Mouse (Mus musculus): ENCODE data around the gene Slc13a4.

Slc13a4 gene

DNA sequence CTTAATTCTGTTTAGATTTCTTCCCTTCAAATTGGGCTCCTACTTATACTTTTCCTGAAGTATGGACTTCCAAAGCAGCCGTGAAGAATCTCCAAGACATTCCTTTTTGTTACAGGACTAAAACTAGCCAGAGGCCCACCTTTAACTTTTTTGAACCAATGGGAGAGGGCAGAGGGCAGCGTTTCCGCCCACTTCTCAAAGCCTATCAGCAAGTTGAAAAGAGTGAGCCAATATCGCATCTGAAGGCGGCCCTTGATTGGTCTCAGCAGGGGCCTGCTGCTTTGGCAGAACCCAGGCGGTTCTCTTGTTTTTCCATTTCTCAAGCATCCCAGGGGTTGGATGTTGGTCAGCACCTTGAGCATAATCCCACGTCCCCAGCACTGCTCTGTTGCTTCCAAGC is at the start of gene Slc13a4:
Gene Slc13a4, minus strand, starts transcription at position 95 of the 400 bp plus-strand sequence.
- no peak for DNase-seq

- DNase-seq, result no peak
Measured at GRCm38 (mm10) chr6:35355320-35355719, 47.4 kb upstream of the Slc13a4 start.

DNA sequence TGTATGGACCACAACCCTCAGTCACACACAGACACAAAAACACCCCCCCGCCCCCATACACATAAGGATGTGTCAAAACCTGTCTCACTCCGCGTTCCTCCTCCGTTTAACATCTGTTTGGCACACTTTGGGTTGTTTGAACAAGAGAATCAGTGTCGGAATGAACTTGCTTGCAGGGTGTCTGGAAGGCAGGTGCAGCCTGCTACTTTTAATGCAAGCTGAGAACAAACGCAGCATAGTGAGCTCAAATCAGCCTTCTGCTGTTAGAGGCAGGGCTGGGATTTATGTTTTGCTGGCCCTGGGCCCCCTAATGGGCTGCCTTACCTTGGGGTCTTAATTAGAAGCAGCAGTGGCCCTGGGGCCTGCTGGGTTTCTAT is 46.7 kb upstream of the Slc13a4 start:
- no peak for DNase-seq

DNA sequence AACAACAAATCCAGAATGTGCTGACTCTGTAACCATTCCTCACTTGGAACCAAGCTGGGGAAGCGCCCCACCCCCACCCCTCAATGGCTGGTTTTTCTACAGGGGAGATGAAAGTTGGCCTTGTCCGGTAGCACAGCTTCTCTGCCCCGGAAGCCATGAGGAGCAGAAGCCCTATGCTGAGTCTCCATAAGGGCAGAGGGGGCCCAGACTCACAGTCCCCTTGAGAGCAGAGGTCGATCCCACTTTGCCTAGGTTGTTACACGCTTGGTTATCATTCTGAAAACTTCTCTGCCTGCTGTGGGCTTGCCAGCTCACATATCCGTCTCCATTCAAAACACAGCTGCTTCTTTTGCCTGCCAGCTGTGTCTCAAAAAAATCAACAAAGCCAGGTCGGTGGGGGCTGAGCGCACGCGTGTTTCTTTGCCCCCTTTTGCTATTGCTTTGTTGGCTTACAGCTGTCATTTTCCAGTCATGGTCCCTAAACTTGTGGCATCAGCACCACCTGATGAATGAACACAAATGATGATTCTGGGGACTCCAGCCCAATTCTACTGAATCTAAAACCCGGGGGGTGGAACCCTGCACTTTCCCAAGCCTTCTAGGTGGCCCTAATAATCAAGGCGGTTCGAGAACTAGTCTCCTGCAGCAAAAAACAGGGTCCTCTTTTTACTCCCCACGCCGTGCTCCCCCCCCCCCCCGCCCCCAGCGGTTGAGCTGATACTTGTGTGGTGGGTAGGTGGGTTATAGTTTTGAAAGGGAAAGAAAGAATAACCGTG is 46.1 kb upstream of the Slc13a4 start:
- DNase-seq, result no peak

- no peak for DNase-seq
Measured at GRCm38 (mm10) chr6:35353416-35353815, 45.5 kb upstream of the Slc13a4 start.

DNA sequence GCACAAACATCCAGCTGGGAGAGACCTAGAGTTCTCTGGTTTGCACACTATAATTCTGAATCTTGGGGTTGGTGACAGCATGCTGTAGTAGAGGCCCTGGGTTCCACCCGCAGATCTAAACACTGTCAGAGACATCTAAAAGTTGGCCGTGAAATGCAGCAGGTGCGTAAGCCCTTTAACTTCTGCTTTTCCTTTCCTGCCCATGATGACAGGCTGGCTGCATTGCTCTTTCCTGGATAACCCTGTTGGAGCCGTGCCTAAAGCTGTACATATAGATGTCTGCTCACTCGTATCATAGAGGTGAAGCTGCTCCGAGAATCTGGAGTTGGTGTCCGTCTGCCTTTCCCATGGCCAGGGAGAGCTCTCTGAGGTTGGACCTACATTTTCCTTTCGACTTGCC is 44.9 kb upstream of the Slc13a4 start:
- DNase-seq, result no peak

DNA sequence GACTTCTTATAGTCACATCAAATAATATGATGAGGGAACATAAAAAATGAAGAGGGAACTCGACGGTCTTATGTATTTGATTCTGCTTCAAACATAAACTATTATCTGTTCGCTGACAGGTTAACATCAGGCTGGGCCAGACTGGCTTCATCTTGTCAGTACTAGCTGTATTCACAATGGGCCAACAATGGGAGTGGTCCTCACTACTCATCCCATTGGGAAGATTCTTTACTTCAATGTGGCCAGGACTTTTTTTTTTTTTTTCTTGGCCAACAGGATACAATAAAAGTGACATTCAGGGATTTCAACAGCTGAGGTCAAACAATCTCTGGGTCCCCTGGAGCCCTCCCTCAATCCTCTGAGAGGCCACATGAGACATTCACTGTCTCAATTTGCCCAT is 43.9 kb upstream of the Slc13a4 start:
- no peak for DNase-seq

GRCm38 (mm10) chr6:35349784-35350183 is 41.9 kb upstream of the Slc13a4 start:
- no peak for DNase-seq

DNA sequence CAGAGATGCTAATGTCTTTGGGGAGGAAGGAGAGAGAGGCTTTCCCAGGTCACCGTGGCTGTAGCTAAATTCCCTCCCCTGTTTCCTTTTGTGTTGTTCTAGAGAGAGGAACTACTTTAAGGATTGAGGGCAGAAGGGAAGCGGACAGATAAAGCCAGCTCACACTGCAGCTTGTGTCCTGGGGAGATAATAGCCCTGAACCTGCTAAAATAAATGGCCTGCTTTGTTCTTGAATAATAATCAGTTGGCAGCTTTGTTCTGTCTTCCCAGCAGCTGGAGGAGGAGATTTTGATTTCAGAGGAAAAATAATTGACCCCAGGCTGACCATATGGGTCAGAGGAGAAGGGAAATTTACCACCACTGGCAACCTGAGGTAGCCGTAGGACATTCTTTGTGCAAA is 30.7 kb upstream of the Slc13a4 start:
- no peak for DNase-seq

GRCm38 (mm10) chr6:35337836-35338235 is 29.9 kb upstream of the Slc13a4 start:
- no peak for DNase-seq

- DNase-seq, result no peak
Measured at GRCm38 (mm10) chr6:35335452-35335851, 27.5 kb upstream of the Slc13a4 start.

DNA sequence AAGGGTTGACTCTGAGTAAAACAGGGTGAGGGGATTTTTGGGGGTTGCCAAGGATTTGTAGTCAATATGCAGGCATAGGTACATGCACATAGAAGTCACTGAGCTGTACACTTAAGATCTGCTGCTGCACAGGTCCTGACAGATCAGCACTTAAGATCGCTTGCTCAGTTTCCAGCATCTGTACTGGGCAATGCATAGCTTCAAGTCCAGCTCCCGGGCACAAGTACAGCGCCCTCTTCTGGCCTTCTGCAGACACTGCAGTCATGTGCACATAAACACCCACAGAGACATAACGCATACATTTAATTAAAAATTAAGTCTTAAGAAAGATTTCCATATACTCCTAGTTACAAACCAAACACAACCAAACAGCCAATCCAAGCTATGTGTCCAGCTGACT is 26.3 kb upstream of the Slc13a4 start:
- no peak for DNase-seq

DNA sequence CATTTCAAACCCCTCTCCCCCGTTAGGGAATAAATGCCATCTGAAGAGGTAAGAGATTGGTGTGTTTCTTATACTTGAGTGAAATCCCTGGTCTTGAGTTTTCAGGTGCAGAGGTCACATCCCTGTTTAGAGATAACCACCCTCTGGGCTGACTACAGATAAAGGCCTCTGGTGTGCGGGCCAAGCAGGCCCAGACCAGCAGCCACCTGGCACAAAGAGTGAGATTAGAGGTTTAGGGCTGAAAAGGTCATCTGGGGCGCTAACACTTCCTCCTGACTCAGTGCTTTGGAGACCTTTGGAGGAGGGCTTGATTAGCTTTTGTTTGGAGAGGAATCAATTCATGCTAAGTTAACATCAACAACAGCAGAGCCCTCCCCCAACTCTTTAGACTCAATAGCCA is 25.7 kb upstream of the Slc13a4 start:
- DNase-seq, result no peak

DNA sequence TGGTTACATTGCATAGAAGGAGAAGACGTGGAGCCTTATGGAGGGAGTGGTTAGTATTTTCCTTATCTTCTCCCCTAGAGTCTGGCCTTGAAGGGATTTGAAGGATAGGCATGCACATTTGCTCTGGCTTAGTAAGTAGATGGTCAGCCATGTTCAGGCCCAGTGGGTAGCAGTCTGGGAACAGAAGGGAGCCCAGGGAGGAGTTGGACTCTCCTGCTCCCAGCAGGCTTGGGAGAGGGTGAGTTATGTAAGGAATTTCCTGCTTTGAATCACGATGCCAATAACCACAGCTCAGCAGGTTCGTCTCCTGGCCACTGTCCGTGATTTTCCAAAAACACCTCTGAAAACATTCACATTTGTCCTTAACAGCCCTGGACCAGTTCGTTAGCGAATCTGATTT is 22.9 kb upstream of the Slc13a4 start:
- DNase-seq, result no peak

- no peak for DNase-seq
Measured at GRCm38 (mm10) chr6:35329956-35330355, 22.0 kb upstream of the Slc13a4 start.

DNA sequence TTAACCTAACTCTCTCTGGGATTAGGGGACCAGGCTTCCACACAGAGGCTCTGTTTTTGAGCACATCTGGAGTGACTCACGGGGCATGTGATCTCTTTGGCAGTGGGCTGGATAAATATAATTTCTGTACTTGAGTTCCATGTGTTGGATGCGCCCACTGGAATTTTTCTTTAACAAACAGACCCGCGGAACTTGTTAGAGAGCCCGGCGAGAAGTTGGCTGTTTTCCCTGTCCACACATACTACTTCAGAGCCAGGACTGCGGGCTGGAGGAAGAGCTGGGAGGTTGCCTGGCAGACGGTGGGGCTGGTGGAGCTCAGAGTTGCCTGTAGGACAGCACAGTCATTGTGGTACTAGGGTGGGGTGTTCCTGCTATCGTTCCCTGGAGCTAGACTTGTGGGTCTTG is 18.2 kb upstream of the Slc13a4 start, which contains the start of gene Fam180a:
Gene Fam180a, minus strand, starts transcription at position 31 of the 405 bp plus-strand sequence.
- no peak for DNase-seq

- no peak for DNase-seq
Measured at GRCm38 (mm10) chr6:35324306-35324705, 16.4 kb upstream of the Slc13a4 start.

DNA sequence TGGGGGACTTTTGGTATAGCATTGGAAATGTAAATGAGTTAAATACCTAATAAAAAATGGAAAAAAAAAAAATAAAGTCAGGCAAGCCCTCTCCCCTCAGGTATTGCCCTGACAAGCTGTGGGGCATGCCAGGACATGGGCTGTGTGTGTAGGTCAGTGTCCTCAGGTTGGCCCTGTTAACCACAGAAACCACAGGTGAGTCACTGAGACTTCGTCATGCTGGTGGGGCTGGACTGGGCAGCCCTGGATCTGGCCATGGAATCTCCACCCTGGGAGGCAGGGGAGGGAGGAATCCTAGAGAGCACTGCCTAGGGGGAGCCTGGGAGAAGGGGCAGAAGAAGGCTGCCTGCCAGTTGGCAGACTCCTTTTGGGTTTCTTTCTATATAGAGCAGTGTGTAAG is 15.1 kb upstream of the Slc13a4 start:
- DNase-seq, result no peak

DNA sequence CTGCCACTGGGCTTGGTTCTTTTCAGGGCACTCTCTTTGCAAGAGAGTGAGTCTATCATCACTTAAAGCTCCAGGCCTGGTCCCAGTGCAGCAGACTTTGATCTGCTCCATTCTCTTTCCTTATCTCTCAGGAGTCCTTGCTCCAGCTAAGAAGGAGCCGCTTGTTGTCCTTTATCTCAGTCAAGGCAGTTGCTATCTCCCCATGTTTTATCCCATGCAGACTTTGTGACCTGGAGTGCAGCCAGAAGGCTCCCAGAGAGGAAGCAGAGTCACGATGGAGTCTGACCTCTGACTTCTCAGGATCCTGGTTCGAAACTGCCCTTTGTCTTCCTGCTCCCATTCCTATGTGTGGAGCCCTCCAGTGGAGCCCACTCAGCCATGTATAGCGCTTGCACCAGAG is 13.2 kb upstream of the Slc13a4 start:
- no peak for DNase-seq

- no peak for DNase-seq
Measured at GRCm38 (mm10) chr6:35319850-35320249, 11.9 kb upstream of the Slc13a4 start.

DNA sequence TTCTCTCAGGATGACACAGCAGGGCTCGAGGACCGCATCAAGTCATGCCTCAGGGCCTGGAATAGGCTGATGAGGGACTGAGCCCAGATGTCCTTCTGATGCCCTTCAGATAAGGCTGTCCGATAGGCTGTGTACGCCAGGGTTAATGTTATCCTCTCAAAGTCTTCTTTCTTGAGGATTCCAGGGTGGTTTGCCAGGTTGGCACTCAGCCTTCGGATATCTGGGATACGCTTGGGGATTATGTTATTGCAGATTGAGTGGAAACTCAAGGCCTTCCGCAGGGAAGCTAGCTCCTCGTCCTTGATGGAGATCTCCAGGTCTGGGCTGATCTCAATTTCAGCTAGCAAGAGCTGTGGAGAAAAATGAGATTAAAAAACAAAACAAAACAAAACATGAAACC is 5.6 kb upstream of the Slc13a4 start:
- no peak for DNase-seq

DNA sequence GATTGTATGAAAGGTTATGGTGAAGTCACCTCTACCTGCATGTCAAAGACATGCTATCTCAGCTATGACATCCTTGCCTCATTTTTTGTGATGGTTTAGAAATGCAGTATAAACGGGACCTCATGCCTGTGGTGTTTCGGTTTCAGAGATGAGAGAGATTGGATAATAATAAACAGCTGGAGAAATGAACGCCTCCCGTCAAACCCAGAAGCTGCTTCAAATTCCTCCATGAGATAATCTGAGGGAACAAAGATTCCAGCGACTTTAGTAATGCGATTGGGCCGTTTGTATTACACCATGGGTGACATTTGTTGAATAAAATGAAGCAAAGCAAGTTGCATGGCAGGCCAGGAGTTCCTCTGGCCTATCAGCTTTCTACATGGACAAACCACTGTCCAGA is 1.5 kb upstream of the Slc13a4 start:
- DNase-seq, result no peak

DNA sequence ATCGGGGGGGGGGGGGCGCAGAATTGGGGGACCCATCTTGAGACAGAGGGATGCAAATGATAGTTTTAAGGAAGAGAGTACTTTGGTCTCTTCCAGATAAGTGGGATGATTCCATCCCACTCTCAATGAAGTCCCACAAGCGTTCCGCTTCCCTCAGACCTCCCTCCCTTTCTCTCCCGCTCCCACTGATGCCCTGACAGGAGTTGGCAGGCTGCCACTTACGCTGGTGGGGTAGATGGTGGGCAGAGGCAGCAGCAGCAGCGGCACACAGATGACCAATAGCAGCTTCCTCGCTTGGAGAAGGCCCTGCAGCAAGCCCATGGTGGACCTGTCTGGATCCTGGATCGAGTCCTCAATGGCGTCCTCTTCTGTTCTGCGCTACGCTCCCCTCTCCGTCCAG is 795 bp downstream of the Slc13a4 start:
- no peak for DNase-seq

DNA sequence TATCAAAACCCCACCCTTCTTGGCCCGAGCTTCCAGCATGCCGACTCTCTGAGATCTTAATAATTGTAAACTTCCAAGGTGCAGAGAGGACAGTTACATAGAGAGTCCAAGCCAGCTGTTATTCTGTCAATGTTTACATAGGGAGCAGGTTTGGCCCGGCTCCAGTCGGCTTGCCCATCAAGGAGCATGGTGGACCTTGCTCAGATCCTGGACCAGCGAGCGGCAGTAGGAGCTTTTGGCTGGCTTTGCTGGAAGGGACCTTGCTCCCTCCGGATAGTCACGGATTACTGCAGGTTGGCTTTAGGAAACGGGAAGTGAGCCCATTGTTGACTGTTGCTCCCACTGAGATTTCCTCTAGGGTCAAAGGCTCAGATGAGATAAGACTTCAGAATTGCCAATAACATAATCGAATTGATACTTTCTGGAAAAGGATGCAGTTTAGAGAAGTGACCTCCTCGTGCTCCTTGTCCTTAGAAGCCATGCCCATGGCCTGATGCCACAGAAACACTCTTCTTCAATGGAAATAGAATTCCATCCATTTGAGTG is 4.5 kb downstream of the Slc13a4 start:
- no peak for DNase-seq

DNA sequence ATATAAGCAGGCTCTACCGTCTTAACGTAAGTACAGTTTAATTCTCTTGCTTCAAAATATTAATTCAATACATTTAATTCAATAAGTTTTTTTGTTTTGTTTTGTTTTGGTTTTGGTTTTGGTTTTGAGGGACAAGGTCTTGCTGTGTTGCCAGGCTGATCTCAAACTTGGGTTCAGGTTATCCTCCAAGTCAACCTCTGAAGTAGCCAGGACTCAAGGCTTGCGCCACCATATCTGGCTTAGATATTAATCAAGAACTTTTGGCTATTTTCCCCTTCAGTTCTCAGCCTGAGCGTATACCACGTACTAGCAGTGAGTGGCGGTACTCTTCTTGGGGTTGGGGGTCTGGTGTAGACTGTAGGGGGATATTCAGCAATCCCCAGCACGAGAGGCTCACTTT is 5.3 kb downstream of the Slc13a4 start:
- no peak for DNase-seq
